Mouse (Mus musculus): ENCODE data around the gene Tgif1.

Tgif1 gene

GRCm38 (mm10) chr17:70853436-70853905, at the start of gene Tgif1:
Gene Tgif1 (minus strand): TSS chr17:70853546.
- DNase-seq = no peak

GRCm38 (mm10) chr17:70900660-70901059, 47.3 kb upstream of the Tgif1 start:
- DNase-seq = no peak

DNA sequence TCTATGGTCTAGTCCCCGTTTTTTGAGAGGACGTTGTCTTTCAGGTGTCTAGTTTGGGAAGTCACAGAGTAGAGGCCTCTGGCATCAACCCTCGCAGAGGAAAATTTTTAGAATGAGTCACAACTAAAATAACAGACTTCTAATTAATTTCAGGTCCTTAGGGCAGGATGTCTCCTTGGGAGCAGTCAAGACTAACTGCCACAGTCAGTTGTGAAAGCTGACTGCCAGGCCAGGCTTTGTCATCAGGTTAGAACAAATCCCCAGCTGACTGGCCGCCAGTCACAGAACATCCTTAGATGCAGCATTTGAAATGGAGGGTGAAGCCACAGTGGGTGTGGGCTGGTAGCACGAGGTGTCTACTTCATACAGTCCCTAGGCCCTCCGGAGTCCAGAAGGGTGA, 46.3 kb upstream of the Tgif1 start:
- no peak for DNase-seq

DNA sequence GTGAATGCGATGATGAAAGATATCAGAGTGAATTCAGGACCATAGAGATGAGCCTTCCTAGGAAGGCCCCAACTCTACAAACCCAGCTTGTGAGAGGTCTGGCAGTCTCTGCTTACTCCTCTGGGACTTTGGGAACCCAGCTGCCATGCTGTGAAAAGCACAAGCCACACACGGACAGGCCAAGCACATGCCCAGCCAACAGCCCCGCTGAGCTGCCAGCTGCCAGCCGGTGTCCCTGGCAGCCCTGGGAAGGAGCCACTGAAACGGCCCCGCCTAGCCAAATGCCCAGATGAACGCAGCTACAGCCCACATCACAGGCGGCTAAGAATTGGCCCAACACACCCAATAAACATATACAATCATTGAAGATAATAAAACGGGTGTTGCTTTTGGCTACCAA, 41.5 kb upstream of the Tgif1 start:
- peak; percentile 72 for DNase-seq

DNA sequence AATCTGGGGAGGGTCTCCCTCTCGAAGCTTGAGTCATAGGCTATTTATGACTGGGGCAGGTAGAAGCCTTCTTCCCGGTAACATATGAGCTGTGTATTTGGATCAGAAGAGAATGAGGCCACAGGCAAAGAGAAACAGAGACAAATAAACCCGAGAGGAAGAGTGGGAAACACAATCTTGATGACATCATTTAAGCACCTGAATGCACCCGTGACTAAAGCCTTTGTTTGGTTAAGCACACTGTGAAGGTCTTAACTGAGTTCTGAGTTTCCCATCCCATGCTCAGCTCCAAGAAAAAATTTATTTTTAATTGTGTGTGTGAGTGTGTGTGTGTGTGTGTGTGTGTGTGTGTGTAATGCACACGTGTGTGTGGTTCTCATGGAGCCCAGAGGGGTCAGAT, 39.8 kb upstream of the Tgif1 start:
- DNase-seq = no peak

DNA sequence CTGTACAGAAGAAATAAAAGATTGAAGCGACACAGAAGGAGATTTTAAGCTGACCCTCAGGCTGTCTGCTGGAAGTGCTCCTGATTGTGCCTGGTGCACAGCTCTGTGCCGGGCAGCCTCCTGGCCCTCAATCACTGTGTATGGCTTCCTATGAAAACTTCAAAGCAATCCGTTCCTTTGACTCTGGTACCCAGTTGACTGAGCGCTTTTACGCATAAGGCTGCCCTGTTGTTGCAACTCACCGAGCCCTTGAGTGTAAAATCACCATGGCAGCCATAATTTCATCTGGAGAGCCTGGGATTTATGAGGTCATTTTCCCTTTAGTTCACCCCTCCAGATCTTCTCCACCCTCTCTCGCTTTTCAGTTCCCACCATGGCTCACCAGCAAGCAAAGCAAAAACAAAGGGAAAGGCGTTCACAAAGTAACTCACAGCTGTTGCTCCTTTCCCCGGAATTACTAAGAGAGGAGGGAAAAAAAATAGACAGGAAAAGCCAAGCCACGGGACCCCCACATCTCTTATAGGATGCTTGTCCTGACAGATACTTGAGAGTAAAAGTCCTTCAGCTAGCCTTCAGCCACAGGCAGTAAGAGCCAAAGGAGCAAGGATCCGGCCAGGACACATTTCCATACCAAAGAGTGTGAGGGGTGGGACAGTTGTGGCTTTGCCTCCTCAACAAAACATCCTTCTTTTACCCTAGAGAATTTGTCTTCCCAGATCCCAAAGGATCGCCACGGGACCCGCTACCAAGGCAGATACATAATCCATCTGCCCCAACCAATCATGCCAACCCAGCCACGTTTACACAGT, 39.1 kb upstream of the Tgif1 start:
- DNase-seq = no peak

- no peak for DNase-seq
Observed at GRCm38 (mm10) chr17:70890571-70890970, 37.2 kb upstream of the Tgif1 start.

GRCm38 (mm10) chr17:70888657-70889056, 35.3 kb upstream of the Tgif1 start:
- no peak for DNase-seq

- no peak for DNase-seq
Observed at GRCm38 (mm10) chr17:70887848-70888247, 34.5 kb upstream of the Tgif1 start.

GRCm38 (mm10) chr17:70886641-70887391, 33.5 kb upstream of the Tgif1 start:
- no peak for DNase-seq

GRCm38 (mm10) chr17:70885868-70886267, 32.5 kb upstream of the Tgif1 start:
- no peak for DNase-seq

- DNase-seq = no peak
Observed at GRCm38 (mm10) chr17:70881934-70882333, 28.6 kb upstream of the Tgif1 start.

- DNase-seq = no peak
Observed at GRCm38 (mm10) chr17:70881194-70881593, 27.8 kb upstream of the Tgif1 start.

DNA sequence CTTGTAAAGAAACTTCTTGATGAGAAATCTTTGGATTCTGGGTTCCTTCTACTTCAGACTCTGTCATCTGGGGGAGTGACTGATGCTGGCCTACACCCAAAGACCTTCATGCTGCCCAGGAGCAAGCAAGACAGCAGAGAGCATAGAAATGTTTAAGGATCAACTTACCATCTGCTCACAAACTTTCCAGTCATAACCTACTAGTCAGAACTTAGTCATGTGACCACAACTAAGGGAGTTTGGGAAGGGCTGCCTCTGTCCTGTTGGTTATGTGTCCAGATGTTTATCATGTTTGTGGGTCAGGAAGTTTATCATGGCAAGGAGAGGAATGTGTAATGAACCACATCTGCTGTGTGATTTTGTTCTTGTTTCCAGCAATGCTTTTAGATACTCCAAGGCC, 24.9 kb upstream of the Tgif1 start:
- no peak for DNase-seq

- no peak for DNase-seq
Observed at GRCm38 (mm10) chr17:70873778-70874124, 20.4 kb upstream of the Tgif1 start.

- DNase-seq = no peak
Observed at GRCm38 (mm10) chr17:70872936-70873777, 19.8 kb upstream of the Tgif1 start.

DNA sequence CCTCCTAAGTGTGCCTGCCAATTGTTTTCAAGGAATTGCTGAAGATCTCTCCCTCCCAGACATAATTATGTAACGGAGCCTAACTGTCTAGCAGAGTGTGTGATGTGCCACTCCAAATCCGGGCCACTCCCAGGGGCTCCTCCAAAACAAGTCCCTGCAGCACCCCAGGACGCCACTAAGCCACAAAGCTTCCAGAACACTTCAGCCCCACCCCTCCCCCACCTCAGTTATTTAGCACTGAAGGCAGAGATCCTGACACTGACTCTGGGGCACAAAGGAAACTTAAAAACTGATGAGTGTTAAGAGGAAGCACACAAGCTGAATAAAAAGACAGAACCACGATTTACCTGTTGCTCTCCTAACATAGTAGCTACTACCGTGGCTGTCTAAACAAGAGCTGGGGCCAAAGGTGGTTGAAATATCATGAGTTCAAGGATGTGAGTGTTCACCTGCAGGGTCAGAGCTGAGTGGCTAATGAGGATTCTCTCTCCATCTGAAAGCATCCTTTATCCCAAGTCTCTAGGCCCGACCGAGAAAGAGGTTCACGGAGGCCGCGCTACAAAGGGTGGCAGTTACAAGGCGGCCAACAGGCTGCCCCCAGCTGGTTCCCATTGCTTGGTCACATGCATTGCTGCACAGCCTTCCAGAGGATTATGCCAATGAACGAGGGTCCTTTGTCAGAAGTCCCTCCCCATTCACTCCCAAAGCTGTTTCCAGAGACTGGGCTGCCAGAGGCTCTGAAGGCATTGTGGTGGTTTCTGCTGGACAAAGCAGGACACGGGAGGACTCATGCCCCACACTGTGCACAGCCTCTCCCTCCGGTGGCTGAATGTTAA, 19.0 kb upstream of the Tgif1 start:
- no peak for DNase-seq

DNA sequence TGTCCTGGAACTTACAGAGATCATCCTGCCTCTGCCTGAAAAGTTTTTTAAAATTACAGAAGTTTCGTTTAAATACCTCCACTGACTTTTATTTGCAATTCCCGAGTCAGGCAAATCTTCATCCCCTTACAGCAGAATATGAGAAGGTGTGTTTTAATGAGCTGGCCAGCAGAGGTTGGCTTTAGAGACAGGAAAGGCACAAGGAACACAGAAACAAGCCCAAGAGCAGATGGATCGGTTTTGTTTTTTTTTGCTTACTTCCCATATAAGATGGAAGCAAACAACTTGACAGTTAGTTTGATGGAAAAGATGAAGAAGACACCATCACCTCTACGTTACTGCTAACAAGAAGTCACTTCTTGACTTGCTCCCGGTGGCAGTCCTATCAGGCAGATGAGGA, 18.3 kb upstream of the Tgif1 start:
- no peak for DNase-seq

DNA sequence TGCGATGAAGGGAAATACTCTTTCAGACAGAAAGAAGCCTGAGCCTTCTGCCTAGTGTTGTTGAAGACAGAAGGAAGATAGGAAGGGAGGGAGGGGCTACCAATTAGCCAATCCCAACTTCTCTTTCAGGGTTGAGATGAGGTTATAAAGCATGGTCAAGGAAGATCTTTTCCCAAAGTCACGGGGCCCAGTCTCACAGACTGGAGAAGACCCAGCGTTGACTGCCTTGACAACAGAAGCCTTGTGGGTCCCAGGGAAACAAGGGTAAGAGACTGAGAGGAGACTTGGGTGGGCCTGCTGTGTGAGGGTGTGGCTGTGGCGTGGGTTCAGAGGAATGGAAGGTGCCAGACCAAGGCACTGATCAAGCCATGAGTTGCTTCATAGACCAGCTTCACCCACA, 17.2 kb upstream of the Tgif1 start:
- DNase-seq = no peak

DNA sequence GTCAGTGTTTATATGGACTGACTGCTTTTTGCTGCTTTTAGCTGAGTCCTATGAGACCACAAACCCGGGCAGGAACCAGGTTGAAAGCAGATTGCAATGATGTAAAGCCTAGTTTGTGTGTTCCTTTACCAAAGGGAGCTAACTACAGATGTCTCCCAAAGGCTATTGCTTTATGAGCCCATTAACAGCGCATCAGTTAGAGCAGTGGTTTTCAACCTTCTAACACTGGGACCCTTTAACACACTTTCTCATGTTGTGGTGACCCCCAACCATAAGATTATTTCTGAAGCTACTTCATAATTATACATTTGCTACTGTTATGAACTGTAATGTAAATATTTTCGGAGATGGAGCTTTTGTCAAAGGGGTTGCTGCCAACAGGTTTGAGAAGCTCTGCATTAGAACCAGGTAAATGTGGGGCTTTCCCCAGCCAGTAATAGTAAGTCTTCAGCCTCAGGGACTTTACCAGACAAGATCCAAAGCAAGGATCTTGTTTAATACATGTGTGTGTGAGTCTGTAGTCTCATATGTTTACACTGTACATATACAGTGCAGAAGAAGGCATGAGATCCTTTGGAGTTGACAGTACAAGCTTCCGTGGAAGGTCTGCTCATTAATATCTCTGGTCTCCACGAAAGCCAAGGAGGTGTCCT, 15.4 kb upstream of the Tgif1 start:
- no peak for DNase-seq

DNA sequence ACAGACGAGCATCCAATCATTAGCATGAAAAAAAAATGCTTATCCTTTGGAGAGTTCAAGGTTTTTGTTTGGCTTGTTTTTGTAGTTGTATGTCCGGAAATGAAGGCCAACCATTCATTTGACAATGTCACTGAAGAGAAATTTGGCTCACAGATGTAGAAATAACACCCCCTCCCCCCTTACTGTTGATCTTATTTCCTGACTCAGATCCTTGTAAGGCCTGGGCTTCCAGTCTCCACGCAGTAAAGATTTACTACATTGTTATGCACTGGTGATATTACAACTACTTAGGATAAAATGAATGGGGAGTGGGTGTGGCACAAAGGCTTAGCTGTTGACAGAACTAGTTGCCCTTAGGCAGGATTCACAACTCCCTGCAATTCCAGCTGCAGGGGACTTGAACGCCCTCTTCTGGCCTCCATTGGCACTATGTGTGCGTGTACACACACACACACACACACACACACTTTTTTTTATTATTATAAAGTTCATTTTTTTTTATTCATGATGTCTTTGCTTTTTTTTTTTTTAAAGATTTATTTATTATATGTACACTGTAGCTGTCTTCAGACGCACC, 13.3 kb upstream of the Tgif1 start:
- DNase-seq = no peak

- no peak for DNase-seq
Observed at GRCm38 (mm10) chr17:70866029-70866428, 12.7 kb upstream of the Tgif1 start.
